Mouse (Mus musculus) MEL (cell line): ENCODE measurements around the gene Cirbp.

Experiments used
- EP300 ChIP-seq, 2 experiments: IDR thresholded peaks; 2 replicates each; pipeline ENCODE4 v1.6.1; 2011; ENCODE audit warnings: improper control_type of control experiment in 2 of 2, low read length in 2 of 2, low read depth in 1 of 2, mild to moderate bottlenecking in 1 of 2
- JUND ChIP-seq: IDR thresholded peaks from 2 replicates; pipeline ENCODE4 v1.6.1; 2011; ENCODE audit warnings: low read depth, mild to moderate bottlenecking, improper control_type of control experiment, low read length
- MAFK ChIP-seq: IDR thresholded peaks from 2 replicates; pipeline ENCODE4 v1.6.1; 2011; ENCODE audit warnings: low read depth, mild to moderate bottlenecking, low read length, improper control_type of control experiment, borderline replicate concordance
- MYC ChIP-seq: IDR thresholded peaks from 2 replicates; pipeline ENCODE4 v1.6.1; 2011; ENCODE audit warnings: low read depth, mild to moderate bottlenecking, low read length, improper control_type of control experiment, moderate library complexity

DNA sequence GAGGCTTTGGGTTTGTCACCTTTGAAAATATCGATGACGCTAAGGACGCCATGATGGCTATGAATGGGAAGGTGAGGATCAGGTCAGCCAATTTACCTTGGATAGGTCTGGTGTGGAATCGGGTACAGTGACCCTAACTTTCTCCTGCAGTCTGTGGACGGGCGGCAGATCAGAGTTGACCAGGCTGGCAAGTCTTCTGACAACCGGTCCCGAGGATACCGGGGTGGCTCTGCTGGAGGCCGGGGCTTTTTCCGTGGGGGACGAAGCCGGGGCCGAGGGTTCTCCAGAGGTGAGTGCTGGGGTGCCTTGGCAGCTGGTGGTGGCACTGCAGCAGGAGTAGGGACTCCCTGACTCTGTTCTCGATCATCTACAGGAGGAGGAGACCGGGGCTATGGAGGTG lies 4.3 kb downstream of the Cirbp start:
- TF ChIP-seq EP300 (IDR thresholded peaks at IDR 0.05; ENCODE audit: low read depth in 1 of 2, low read length in 2 of 2): no peak
- no peak for TF ChIP-seq MYC
- TF ChIP-seq JUND: no peak
- no peak for TF ChIP-seq MAFK
